Mouse (Mus musculus): ENCODE measurements at regions not wholly inside any gene's neighbourhood (a gene's known extent, or its start where the extent isn't known, plus 50 kb on each side); places are given as distances from the start of the nearest gene placed in this dataset.
A peak's percentile ranks its signal among the peaks of the same experiment; 100 is the strongest.

DNA sequence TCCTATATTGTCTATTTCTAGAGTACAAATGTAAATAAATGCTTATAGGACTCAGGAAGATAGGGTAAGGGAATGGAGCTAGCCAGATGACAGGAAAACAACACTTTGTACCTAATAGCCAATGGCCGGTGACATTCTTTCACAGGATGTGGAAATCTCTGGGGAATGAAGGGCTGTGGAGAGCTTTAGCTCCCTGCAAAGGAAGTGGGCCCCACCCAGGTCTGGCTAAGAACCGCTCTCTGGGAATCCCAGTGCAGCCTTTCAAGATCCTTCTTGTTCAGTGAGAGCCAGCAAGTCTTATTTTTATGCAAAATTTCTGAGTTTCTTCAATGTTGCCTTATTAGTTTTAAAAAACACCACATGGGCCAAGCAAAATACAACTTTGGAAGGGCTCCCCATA, 54.7 kb upstream of the Pappa2 start:
- DNase-seq: peak; percentile 21 to 46

DNA sequence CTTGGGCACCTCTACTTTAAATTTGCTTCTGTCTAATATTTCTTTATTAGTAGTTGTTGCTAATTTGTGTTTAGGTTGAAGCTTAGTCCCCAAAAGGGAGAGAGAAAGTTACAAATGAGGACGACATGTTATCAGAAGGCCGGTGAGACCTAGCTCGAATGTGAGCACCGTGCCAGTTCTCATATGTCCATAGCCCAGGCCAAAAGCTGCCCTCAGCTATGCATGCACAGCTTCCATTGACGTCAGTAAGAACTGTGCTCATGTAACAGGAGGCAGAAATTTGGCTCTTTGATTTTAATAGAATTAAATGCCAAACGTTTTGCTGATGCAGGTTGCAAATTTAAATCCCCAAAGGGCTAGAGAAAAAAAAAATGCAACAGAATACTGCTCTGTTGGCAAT, 56.1 kb upstream of the Pappa2 start:
- no peak for DNase-seq

DNA sequence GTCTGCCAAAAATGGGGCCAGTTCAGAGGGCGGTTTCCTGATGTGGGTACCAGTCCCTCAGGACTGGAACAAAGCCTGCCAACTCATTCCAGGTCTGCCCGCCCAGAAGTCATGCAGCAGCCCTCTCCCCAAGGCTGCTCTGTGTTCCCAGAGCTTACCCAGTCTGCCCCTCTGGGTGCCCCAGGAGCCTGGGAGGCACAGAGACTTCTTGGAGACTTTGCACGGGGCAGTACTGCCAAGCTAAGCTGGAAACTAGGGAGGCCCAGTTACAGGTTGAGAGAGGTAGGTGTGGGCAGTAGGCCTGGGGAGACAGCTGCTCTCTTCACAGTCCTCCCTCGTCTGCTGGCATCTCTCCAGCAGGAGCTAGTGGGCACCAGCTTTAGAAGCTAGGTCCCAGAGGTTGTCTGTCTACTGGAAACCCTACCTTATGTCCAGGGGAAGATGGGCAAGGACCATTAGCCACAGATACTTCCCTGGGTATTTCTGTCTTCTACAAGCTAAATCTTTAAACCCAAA, 65.6 kb upstream of the Pappa2 start:
- no peak for DNase-seq

DNA sequence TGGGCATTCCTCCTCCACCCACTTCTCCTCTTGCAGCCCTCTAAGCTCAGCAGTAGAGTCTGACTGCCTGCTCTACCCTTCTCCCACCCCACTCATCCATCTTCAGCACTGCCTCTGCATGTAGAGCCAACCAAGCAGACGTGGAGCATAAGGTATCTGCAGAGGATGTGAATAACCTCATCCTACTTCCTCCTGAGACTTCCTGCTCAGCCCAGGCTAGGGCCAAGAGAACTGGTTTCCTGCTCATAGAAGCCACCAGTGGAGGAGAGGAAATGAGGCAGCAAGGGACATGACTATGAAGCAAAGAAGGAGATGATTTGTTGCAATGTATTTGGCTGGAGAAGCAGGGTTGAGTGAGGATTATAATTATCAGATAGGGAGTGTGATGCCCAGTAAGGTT, 84.7 kb upstream of the Pappa2 start:
- DNase-seq: peak; percentile 10 to 19

DNA sequence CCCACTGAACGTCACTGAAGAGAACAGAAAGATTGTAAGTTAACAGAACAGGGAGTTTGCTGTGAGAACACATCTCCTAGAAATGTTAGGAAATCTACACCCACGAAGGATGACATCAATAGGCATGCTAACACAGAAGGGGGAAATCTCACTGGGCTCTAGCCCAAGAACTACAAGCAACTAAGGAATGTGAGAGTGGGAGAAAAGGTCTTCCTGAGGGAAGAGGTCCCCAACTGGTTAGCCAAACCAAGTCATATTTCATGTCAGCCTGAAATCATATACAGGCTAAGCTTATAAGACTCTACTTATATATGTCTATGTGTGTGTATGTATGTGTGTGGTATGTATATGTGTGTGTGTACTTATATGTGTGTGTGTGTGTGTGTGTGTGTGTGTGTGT, 118.9 kb upstream of the Pappa2 start:
- peak; percentile 3 to 11 for DNase-seq

DNA sequence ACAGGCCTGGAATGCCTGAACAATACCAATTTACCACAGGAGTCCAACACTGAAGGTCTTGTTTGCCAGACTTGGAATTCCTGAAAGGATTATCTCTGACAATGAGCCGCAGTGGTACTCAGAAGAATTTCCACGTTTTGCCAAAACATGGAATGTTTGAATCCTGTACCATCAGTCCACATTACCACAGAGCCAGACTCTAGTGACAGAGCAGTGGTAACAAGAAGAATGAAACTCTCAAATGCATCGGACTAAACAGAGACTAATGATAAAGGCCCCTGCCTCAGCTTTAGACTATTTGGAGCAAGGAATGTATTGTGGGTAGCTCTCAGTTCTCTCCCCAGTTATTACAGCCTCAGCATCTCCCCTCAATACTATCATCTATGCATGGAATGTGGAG, 109.9 kb upstream of the Cop1 start:
- no peak for DNase-seq

DNA sequence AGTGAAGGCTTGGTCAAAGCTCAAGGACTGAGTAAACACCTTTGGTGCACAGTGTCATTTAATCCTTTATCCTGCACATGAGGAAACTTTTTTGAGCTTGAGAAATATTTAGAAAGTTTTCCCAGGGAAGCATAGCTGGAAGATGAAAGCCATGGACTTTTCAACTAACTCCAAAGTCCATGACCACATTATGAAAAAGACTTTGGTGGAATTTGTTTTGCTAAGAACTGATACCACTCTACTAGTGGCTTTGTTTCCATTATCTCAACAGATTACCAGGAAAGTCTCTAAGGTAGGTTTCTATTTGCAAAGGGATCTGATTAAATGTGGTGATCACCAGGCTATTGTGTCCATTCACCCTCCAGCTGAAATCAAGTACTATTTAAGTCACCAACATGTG, 107.2 kb upstream of the Cop1 start:
- DNase-seq: no peak

DNA sequence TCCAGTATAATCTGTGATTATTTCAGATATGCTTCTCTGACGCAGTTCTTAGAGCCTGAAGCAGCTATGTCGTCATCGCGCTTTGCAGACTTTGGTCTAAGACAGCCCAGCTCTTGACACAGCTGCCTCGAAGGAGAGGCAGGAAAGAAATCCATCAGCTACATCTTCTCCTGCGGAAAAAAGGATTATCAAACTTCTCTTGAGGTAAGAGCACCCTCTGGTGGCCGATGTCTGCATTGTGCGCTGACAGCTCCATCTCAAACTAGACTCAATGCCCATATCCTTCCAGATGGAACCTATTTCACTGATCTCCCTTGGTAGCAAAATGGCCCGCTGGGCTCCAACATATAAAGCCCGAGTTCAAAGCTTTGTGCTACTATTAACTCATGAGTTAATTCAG, 96.8 kb upstream of the Cop1 start:
- DNase-seq: peak; percentile 87 to 88

DNA sequence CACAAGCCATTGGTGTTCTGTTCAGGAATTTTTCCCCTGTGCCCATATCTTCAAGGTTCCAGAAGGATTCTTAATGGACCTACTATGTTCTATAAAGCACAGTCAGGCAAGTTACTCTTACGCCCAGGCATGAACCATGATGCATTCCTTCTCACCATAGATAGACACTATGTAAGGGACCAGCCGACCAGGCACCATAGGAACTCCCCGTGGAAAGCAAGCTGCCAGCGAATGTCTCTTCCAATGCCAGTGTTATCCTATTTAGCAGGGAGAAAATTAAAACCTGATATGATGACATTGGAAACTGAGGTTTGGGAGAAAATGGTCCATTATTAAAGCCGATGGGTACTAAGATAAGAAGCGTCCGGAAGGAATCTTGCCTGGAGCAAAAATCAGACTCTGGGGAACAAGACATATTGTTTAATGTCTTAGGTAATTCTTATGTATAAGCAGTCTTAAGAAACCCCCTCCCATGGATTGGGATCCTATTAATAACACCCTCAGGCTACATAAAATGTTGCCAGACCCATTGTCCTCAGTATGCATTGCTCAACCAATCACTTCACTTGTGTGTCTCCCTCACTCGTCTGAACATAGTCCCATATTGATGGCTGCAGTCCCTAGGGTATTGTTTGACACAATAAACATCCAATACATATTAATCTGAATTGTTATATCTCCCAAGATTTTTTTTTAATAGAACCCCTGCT, 84.2 kb upstream of the Cop1 start:
- DNase-seq: no peak

DNA sequence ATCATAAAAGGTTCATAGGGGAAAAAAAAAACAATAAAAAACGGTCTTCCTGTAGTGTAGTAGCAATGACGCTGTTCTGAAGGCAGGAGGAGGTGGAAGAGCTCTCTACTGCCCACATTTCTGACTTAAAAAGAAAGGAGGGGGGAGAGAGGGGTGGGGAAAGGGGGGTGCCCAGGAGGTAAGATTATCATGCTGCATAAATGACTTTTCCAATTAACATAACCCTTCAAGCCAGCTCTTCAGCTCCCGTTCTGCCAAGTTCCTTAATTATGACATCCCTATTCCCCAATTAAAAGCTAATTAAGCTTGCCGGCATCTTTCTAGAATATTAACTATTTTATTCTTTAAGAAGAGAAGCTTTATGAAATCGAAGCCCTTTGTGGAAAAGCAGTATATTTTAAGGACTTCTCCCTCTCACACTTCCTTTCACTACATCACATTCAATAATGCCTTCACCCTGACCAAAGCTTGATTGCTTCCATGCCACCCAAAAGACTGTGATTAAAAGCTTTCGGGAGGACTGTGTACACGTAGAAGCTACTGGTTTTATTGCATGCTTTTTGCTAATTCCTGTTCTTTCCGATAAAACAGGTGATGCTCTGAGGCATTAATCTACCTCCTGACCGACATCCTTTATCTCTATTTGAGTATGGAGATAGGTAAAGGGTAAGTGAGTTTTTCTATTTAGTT, 83.5 kb upstream of the Cop1 start:
- DNase-seq: no peak

DNA sequence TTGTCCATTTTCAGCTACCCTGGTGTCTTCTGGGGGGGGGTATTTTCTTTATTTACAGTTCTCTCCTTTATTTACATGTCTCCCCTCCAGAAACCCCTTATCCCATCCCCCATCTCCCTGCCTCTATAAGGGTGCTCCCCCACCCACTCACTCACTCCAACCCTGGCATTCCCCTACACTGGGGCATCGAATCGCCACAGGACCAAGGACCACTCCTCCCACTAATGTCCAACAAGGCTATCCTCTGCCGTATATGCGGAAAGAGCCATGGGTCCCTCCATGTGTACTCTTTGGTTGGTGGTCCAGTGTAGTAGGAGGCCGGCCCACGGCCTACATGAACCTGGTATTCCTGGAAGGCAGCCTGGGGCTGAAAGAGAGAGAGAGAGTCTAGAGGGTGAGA, 82.9 kb upstream of the Cop1 start:
- DNase-seq: no peak

DNA sequence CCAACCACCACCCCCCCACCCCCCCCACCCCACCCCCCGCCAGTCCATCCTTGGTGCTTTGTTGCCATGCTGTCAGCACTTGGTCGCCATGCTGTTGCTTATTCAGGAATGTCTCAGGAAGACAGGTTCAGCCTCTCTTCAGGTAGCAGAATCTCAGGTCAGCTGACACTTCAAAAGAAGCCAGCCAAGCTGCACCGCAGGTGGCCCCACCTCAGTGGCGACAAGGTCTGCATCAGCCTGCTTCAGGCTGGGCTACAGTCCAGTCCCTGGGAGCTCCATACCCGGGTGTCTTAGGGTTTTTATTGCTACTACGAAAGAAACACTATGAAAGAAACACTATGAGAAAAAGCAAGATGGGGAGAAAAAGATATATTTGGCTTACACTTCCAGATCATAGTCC, 82.4 kb upstream of the Cop1 start:
- no peak for DNase-seq

DNA sequence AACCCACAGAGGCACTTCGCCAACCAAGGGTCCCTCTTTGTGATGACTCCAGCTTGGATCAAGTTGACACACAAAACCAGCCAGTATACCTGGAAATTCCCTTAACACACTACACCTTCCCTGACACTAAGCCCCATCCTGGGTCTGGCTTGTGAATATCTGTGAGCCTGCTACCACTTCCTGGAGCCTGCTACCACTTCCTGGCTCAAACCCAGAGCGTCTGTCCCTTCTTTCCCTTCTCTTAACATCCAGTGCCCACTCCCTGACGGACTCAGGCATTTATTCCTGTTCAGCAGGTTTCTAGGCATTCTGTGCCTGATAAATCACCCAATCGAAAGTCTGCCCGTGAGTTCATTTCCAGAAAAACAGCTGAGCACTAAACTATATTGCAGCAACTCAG, 81.8 kb upstream of the Cop1 start:
- no peak for DNase-seq

DNA sequence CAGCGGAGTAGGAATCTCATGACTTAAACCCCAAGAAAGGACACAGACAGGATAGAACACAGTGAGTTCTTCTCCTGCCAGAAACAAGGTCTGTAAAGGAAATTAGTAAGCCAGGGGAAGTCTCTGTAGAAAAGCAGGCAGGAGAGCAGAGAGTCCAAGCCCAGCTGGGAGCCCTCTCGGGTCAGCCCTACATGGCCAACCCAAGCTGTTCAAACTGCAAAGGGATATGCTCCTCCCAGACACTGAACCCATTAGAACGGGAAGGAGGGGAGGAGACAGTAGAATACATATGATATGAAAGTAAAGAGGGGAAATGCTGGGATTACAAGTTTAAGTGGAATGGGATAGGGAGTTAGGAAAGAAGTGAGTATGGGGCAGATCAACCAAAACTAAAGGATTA, 75.7 kb upstream of the Cop1 start:
- DNase-seq: peak; percentile 14

DNA sequence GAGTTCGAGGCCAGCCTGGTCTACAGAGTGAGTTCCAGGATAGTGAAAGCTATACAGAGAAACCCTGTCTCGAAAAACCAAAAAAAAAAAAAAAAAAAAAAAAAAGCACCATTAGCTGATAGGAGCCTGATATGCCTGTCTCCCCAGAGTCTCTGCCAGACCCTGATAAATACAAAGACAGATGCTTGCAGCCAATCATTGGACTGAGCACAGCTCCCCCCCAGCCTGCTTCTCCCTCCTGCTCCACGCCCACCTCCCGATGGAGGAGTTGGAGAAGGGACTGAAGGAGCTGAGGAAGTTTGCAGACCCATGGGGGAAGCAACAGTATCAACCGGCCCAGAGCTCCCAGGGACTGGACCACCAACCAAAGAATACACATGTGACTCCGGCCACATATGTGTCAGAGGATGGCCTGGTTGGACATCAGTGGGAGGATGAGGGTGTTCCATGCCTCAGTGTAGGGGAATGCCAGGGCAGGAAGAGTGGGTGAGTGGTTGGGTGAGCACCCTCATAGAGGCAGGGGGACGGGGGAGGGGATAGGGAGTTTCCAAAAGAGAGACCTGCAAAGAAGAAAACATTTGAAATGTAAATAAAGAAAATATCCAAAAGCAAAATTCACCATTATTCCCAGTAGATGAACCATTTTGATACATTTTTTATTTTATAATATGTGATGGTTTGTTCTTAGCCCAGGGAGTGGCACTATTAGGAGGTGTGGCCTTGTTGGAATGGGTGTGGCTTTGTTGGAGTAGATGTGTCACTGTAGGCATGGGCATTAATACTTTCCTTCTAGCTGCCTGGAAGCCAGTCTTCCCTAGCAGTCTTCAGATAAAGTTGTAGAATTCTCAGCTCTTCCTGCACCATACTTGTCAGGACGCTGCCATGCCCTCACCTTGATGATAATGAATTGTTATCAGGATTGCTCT, 71.8 kb upstream of the Cop1 start:
- no peak for DNase-seq

DNA sequence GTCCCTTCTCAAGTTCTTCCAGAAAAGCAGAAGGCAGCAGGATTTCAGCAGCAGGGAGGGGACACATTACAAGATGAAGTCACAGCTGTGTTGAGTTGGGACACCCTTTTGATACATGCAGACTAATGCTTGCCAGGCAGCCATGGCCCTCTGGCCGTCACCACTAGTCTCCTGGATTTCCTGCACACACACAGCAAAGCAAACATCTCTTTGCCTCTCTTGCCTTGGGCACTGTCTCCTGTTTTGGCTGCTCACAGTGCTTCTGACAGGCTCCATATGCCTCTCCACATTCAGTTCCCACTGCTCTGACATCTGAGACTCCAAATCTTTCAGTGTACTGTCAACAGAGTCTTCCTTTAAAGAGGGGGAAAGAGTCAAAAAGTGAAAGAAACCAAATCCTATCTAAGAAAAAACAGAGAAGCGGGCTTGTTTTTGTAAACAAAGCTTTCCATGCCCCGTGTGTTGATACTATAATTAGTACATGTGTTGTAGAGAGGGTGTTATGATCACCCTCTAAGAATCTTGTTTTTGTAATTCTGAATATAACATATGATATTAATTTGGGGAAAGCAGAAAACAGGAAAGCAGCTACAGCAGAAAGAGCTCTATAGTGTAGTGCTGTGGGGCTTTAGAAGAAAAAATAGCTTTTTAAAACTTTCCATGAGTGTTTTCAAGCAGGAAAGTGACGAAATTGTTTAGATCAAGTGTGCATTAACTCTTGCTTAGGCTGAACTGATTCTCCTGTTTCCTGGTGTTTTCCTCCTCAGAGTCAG, 68.8 kb upstream of the Cop1 start:
- peak; percentile 10 to 20 for DNase-seq

DNA sequence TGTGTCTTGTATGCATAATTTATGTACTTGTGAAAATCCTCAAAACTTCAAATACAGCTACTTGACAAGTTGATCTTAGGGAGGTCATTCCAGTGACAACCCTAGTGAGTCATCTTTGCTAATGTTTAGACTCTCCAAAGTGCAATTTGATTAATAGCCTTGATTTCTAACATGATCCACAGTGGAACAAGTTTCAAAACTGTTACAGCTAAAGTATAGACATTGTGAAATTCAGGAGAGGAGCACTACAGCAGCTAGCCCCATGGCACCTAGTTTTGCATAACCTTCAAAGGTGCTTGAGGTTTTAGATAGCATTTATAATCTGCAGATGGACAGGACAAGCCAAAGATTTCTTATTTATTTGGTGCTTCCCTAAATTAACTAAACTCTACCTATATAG, 50.1 kb upstream of the Cop1 start:
- DNase-seq: no peak
